Mouse (Mus musculus): ENCODE measurements at regions not wholly inside any gene's neighbourhood (a gene's known extent, or its start where the extent isn't known, plus 50 kb on each side); places are given as distances from the start of the nearest gene placed in this dataset.

GRCm38 (mm10) chr1:185617691-185618090, 163.0 kb downstream of the Slc30a10 start:
- no peak for DNase-seq (ENCODE audit: low spot score in 2 of 2)

- DNase-seq (ENCODE audit: low spot score in 2 of 2), result no peak
Measured at GRCm38 (mm10) chr1:185619011-185619410, 164.4 kb downstream of the Slc30a10 start.

- no peak for DNase-seq (ENCODE audit: low spot score in 2 of 2)
Measured at GRCm38 (mm10) chr1:185628401-185628800, 173.8 kb downstream of the Slc30a10 start.

GRCm38 (mm10) chr1:185629976-185630375, 175.3 kb downstream of the Slc30a10 start:
- no peak for DNase-seq (ENCODE audit: low spot score in 2 of 2)

- DNase-seq (ENCODE audit: low spot score in 2 of 2), result no peak
Measured at GRCm38 (mm10) chr1:185638631-185639030, 184.0 kb downstream of the Slc30a10 start.

GRCm38 (mm10) chr1:185639486-185639885, 184.8 kb downstream of the Slc30a10 start:
- no peak for DNase-seq (ENCODE audit: low spot score in 2 of 2)

- no peak for DNase-seq (ENCODE audit: low spot score in 2 of 2)
Measured at GRCm38 (mm10) chr1:185644026-185644425, 189.4 kb downstream of the Slc30a10 start.

- no peak for DNase-seq (ENCODE audit: low spot score in 2 of 2)
Measured at GRCm38 (mm10) chr1:185648128-185648527, 193.5 kb downstream of the Slc30a10 start.

GRCm38 (mm10) chr1:185648926-185649325, 194.3 kb downstream of the Slc30a10 start:
- DNase-seq (ENCODE audit: low spot score in 2 of 2), result no peak

GRCm38 (mm10) chr1:185650926-185651325, 196.3 kb downstream of the Slc30a10 start:
- no peak for DNase-seq (ENCODE audit: low spot score in 2 of 2)

- no peak for DNase-seq (ENCODE audit: low spot score in 2 of 2)
Measured at GRCm38 (mm10) chr1:185655021-185655420, 200.4 kb downstream of the Slc30a10 start.

GRCm38 (mm10) chr1:185655461-185655860, 200.8 kb downstream of the Slc30a10 start:
- no peak for DNase-seq (ENCODE audit: low spot score in 2 of 2)

GRCm38 (mm10) chr1:185657286-185657685, 202.6 kb downstream of the Slc30a10 start:
- DNase-seq (ENCODE audit: low spot score in 2 of 2), result no peak

GRCm38 (mm10) chr1:185659476-185659875, 204.8 kb downstream of the Slc30a10 start:
- DNase-seq (ENCODE audit: low spot score in 2 of 2), result no peak

GRCm38 (mm10) chr1:185662336-185662735, 207.7 kb downstream of the Slc30a10 start:
- no peak for DNase-seq (ENCODE audit: low spot score in 2 of 2)

GRCm38 (mm10) chr1:185670029-185670741, 215.5 kb downstream of the Slc30a10 start:
- DNase-seq (ENCODE audit: low spot score in 2 of 2), result no peak

GRCm38 (mm10) chr1:185672940-185673339, 218.3 kb downstream of the Slc30a10 start:
- DNase-seq (ENCODE audit: low spot score in 2 of 2), result no peak

GRCm38 (mm10) chr1:185675674-185676420, 221.2 kb downstream of the Slc30a10 start:
- no peak for DNase-seq (ENCODE audit: low spot score in 2 of 2)

GRCm38 (mm10) chr1:185681610-185682457, 227.2 kb downstream of the Slc30a10 start:
- DNase-seq (ENCODE audit: low spot score in 2 of 2), result peak in 1 of 2 experiments; percentile 4

- no peak for DNase-seq (ENCODE audit: low spot score in 2 of 2)
Measured at GRCm38 (mm10) chr1:185682458-185682750, 227.8 kb downstream of the Slc30a10 start.

- DNase-seq (ENCODE audit: low spot score in 2 of 2), result no peak
Measured at GRCm38 (mm10) chr1:185684638-185685037, 230.0 kb downstream of the Slc30a10 start.

GRCm38 (mm10) chr1:185688506-185688905, 233.9 kb downstream of the Slc30a10 start:
- no peak for DNase-seq (ENCODE audit: low spot score in 2 of 2)
